Mouse (Mus musculus): ENCODE measurements around the gene Lrrc71.

DNA sequence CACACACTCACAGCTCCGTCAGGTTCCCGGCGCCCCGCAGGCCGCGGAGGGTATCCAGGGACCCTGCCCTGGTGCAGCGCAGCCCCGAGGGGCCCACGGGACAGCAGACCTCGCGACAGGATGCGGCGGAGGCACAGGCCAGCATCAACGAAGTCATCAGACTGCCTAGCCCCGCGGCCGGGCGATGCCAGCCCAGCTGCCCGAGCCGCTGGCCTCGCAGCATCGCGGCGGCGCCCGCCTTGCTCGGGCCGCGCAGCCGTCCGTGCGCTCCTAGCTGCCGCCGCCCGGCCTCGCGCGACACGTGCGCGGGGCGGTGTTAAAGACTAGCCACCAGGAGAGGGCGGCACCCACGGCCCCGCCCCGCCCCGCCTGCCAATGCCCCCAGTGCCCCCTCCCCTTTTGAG lies 46.5 kb upstream of the Lrrc71 start, which contains the start of gene Ntrk1:
- TF ChIP-seq CTCF (IDR thresholded peaks at IDR 0.05; ENCODE audit: insufficient read depth, low read depth, low read length) (no peak), POLR2A (IDR thresholded peaks at IDR 0.05; ENCODE audit: insufficient read depth, low read depth, low read length) (no peak)
